Mouse (Mus musculus) thymus, adult 2 months (tissue): ENCODE results near the gene Gjc1.

ENCODE experiments used
- CTCF ChIP-seq: fragments of 200-500 bp; IDR thresholded peaks from 2 replicates; pipeline ENCODE4 v1.5.1; 2012; ENCODE audit warnings: mild to moderate bottlenecking, control low read depth, low read length, moderate library complexity, borderline replicate concordance; ENCODE audit not compliant: control insufficient read depth, poor library complexity, insufficient read depth; ENCODE audit errors: extremely low read depth
- POLR2A ChIP-seq: fragments of 200-500 bp; IDR thresholded peaks from 2 replicates; pipeline ENCODE4 v1.6.1; 2012; ENCODE audit warnings: mild to moderate bottlenecking, low read length, control low read depth, moderate library complexity; ENCODE audit not compliant: control insufficient read depth, poor library complexity, insufficient read depth; ENCODE audit errors: extremely low read depth

GRCm38 (mm10) chr11:102814881-102815280, 4.6 kb downstream of the Gjc1 start:
- TF ChIP-seq CTCF (no peak), POLR2A (no peak)
